Mouse (Mus musculus) limb, embryonic 11.5 days (tissue): ENCODE measurements around the gene Ninj2. TPM values are rescaled to one million over a fixed set of nuclear protein-coding genes. Genes with fewer than 3 reads are reported as not detected.

ENCODE experiments used
- ATAC-seq: fragments of 200-750 bp; cut with Nextera tagmentation; 2 replicates; pipeline ENCODE4 v1.8.0; 2017; ENCODE audit warnings: low read depth; ENCODE audit not compliant: insufficient number of reproducible peaks, low FRiP score, low TSS enrichment
- DNase-seq: peaks from one replicate; pipeline ENCODE4 v3.0.0-alpha.2; 2015; ENCODE audit warnings: low spot score
- H3K27ac ChIP-seq: fragments of 300-500 bp; sonication (generic); replicated peaks from 2 replicates; pipeline ENCODE4 v1.5.1; 2014; ENCODE audit warnings: low read depth, mild to moderate bottlenecking, low read length
- H3K27me3 ChIP-seq: fragments of 300-500 bp; sonication (generic); 2 replicates; pipeline ENCODE4 v1.6.1; 2014; ENCODE audit warnings: mild to moderate bottlenecking, low read length, mixed read lengths; ENCODE audit not compliant: control insufficient read depth, insufficient read depth
- H3K36me3 ChIP-seq: fragments of 300-500 bp; sonication (generic); 2 replicates; pipeline ENCODE4 v1.6.1; 2014; ENCODE audit warnings: mild to moderate bottlenecking, low read length, moderate library complexity, mixed read lengths; ENCODE audit not compliant: control insufficient read depth, insufficient read depth
- H3K4me1 ChIP-seq: fragments of 300-500 bp; sonication (generic); 2 replicates; pipeline ENCODE4 v1.6.1; 2014; ENCODE audit warnings: low read length, mixed read lengths; ENCODE audit not compliant: control insufficient read depth, insufficient read depth
- H3K4me2 ChIP-seq: fragments of 300-500 bp; sonication (generic); 2 replicates; pipeline ENCODE4 v1.6.1; 2014; ENCODE audit warnings: low read depth, mild to moderate bottlenecking, moderate library complexity; ENCODE audit not compliant: severe bottlenecking
- H3K4me3 ChIP-seq: fragments of 300-500 bp; sonication (generic); 2 replicates; pipeline ENCODE4 v1.5.1; 2014; ENCODE audit warnings: low read depth, low read length
- H3K9ac ChIP-seq: fragments of 300-500 bp; sonication (generic); 2 replicates; pipeline ENCODE4 v1.6.1; 2014; ENCODE audit warnings: mild to moderate bottlenecking, low read length
- H3K9me3 ChIP-seq: fragments of 300-500 bp; sonication (generic); 2 replicates; pipeline ENCODE4 v1.6.1; 2016; ENCODE audit warnings: low read length; ENCODE audit not compliant: control insufficient read depth
- WGBS: fragments of 180-500 bp; shearing (Covaris S2); extraction: QIAGEN DNeasy Blood & Tissue Kit; methylation state at CpG from one replicate; pipeline ENCODE4 v1.1.7; 2014; 5-methylcytosine and 5-hydroxymethylcytosine counted together
- polyA plus RNA-seq: library from polyadenylated mRNA; unstranded; fragments of >200 nt; fragmentation: Nextera tagmentation; extraction: Ambion mirVana; gene quantifications from 2 replicates; pipeline ENCODE4 v1.2.1, GENCODE M21; 2014

Gene Ninj2
- polyA plus RNA-seq, 1 experiment from 2014 or later: not detected

DNA sequence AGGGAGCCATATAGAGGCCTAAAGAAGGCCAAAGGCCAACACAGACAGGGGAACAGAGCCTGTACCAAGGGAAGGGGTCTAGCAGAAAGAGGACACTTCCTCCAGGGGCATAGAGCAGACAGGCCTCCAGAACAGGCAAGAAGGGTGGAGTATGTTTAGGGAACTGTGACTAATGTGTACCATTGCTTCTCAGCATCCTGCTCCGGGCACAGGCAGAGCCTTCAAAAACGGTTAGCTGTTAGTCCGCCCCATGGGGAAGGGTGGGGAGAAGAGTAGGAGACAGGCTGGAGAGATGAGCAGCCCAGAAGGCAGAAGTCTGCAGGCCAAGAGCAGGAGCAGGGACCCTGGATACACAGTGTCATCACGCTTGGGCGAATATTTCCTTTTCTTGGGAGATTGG is 96.1 kb downstream of the Ninj2 start:
- H3K4me3 ChIP-seq: no peak overlapping the region
- 86% methylated on average over 5 of the region's 5 CpGs for WGBS
- peaks cover 7% of the 10 kb centered on the region; the same call in 1 of the 2 replicates for H3K4me1 ChIP-seq
- DNase-seq: no peak
- no peaks in the 10 kb centered on the region for H3K9me3 ChIP-seq
- H3K36me3 ChIP-seq: no peaks in the 10 kb centered on the region
- no peak for ATAC-seq
- H3K9ac ChIP-seq: no peak overlapping the region
- H3K27me3 ChIP-seq: no peaks in the 10 kb centered on the region
- H3K27ac ChIP-seq: no peak overlapping the region
- no peak overlapping the region for H3K4me2 ChIP-seq

DNA sequence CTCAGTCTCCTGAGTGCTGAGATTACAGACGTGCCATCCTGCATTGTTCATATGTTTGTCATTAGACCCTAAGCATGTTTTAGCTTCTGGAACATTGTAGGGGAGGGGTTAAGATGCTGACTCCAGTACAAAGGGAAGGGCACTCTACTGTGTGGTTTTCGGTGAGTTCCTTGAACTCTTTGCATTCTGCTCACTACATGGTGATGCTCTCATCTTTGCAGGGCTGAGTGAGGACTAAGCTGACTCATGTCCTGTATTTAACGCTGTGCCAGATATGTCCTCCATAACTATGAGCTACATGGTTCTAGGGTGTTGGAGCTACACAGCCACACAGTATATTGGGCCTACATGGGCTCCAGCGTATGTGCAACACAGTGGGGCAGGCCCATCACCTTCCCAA is 97.2 kb downstream of the Ninj2 start:
- Histone ChIP-seq H3K9me3 (no peaks in the 10 kb centered on the region), H3K36me3 (no peaks in the 10 kb centered on the region), H3K27me3 (no peaks in the 10 kb centered on the region), H3K9ac (no peak overlapping the region), H3K4me1 (peaks cover 7% of the 10 kb centered on the region; the same call in 1 of the 2 replicates), H3K4me3 (no peak overlapping the region), H3K27ac (no peak overlapping the region), H3K4me2 (no peak overlapping the region)
- DNase-seq (no peak), ATAC-seq (no peak)
- 88% methylated on average over 4 of the region's 4 CpGs for WGBS

DNA sequence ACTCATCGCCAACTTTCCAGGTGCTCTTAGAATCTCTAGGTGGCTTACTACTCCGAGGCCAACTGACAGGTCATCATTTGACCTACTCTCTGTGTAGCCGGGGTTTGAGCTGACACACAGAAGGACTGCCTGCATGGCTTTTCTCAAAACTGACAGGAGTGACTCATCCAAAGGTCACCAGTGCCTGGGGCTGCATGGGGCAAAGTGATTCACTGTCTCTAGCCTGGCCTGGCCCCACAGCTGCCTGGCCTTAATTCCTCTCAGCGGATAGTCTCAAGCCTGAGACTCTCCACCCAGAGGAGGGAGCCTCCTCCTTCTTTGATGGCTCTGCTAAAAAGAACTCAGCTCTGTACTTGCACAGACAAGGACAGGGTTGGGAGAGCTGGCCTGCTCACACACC is 97.8 kb downstream of the Ninj2 start:
- peaks cover 7% of the 10 kb centered on the region; the same call in 1 of the 2 replicates for H3K4me1 ChIP-seq
- H3K9me3 ChIP-seq: no peaks in the 10 kb centered on the region
- no peak for ATAC-seq
- 39% methylated on average over 4 of the region's 4 CpGs for WGBS
- no peaks in the 10 kb centered on the region for H3K36me3 ChIP-seq
- no peak for DNase-seq
- H3K27ac ChIP-seq: no peak overlapping the region
- no peak overlapping the region for H3K9ac ChIP-seq
- H3K4me2 ChIP-seq: no peak overlapping the region
- no peaks in the 10 kb centered on the region for H3K27me3 ChIP-seq
- H3K4me3 ChIP-seq: no peak overlapping the region

DNA sequence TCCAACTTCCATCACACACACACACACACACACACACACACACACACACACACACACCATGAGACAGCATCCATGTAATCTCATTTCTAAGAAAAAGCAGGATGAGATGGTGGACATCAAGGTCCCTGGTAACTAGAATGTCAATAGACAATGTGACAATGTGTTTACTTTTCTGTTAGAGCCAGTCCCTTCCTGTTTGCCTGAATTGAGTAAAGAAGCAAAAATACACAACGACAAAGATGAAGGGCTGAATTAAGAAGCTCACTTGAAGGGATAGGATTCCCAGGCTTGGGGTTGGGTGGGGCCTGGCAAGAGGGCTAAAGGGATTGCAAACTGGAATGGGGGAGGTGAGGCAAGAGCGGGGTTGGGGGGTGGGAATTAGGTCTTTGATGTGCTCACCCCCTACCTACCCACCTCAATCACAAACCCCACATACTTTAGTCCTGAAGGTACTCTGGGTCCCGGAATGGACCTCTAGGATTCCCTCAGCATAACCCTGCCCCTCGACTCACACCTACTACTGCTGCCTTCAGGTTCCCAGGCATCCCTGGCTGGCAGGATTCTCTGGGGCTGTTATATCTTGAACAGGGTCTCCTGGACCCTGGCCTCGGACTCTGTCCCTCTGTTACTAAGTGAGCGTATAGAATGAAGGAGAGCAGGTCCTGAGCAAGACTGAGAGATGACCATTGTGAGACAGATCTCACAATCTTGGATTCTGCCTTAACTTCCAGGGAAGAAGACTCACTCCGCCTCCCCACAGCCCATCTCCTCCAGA is 98.4 kb downstream of the Ninj2 start:
- Histone ChIP-seq H3K4me3 (no peak overlapping the region), H3K4me2 (no peak overlapping the region), H3K27me3 (no peaks in the 10 kb centered on the region), H3K27ac (no peak overlapping the region), H3K36me3 (no peaks in the 10 kb centered on the region), H3K9ac (no peak overlapping the region), H3K4me1 (peaks cover 7% of the 10 kb centered on the region; the same call in 1 of the 2 replicates), H3K9me3 (no peaks in the 10 kb centered on the region)
- WGBS: 48% methylated on average over 7 of the region's 7 CpGs
- DNase-seq (no peak), ATAC-seq (no peak)

DNA sequence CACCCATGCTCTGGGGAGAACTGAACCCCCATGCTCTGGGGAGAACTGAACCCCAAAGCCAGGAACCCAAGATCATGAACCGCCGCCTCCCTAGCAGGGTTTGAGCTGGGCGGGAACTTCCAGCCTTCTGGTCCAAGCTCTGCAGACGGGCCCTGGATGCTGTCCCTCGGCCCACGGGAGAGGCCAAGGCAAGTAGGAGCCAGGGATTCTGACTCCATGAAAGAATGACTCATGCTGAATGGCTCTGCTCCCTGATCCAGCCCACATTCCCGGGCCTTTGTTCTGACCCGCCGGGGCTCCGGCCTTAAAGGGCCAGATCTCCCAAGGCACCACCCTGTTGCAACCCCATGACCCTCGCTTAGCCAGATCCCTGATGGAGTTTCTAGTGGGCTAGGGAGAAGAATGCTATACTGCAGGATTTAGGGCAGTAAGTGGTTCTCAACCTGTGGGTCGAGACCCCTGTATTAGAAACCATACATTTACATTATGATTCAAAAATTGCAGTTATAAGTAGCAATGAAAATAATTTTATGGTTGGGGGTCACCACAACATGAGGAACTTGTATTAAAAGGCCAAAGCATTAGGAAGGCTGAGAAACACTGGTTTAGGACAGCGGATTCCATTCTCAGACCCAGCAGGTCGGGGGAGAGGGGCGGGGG is 99.2 kb downstream of the Ninj2 start:
- H3K36me3 ChIP-seq: no peaks in the 10 kb centered on the region
- no peaks in the 10 kb centered on the region for H3K9me3 ChIP-seq
- H3K4me3 ChIP-seq: no peak overlapping the region
- ATAC-seq (no peak), DNase-seq (peak; percentile 46)
- 20% methylated on average over 15 of the region's 15 CpGs for WGBS
- H3K4me1 ChIP-seq: peaks cover 7% of the 10 kb centered on the region; the same call in 1 of the 2 replicates
- H3K27me3 ChIP-seq: no peaks in the 10 kb centered on the region
- no peak overlapping the region for H3K9ac ChIP-seq
- no peak overlapping the region for H3K4me2 ChIP-seq
- no peak overlapping the region for H3K27ac ChIP-seq

DNA sequence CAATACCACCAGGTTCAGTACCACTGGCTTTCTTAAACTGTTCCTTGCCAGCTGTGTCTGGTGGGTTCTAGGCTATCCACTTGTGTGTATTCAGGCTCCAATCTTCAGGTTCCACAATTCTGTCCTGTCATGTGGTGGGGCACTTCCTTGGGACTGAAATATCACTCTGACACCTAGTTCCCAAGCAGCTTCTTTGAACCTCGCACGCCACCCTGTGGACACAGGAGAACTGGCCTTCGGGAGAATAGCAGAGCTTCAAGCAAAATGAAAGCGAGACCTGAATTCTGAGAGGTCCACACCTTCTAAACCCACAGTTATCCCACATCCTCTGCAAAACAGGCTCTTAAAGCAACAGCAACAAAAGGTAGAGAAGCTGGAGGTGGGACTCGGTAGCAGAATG is 100.0 kb downstream of the Ninj2 start:
- Histone ChIP-seq H3K4me1 (peaks cover 5% of the 10 kb centered on the region; the same call in 1 of the 2 replicates), H3K9me3 (no peaks in the 10 kb centered on the region), H3K9ac (no peak overlapping the region), H3K27ac (no peak overlapping the region), H3K4me3 (no peak overlapping the region), H3K27me3 (no peaks in the 10 kb centered on the region), H3K36me3 (no peaks in the 10 kb centered on the region), H3K4me2 (no peak overlapping the region)
- ATAC-seq (no peak), DNase-seq (peak; percentile 80)
- WGBS: 23% methylated on average over 5 of the region's 5 CpGs

DNA sequence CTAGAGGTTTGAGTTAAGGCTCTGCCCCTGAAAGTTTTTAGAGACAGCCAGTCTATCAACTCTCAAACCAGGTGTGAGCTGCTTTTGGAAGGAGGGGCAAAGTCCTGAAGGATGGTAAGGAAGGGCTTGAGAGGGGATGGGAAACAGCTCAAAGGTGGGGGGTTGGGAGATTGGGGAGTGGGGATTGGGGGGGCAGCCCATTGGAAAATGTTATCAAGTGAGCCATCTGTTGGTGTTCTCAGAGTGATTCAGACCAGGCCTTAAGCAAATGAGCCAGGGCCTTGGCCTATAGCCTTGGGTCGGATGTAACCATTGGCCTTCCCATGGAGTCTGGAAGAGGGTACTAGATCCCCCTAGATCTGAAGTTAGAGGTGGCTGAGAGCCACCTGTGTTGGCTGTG is 100.6 kb downstream of the Ninj2 start:
- H3K9me3 ChIP-seq: no peaks in the 10 kb centered on the region
- H3K27ac ChIP-seq: no peak overlapping the region
- H3K36me3 ChIP-seq: no peaks in the 10 kb centered on the region
- WGBS: 71% methylated on average over 1 of the region's 1 CpGs
- ATAC-seq (no peak), DNase-seq (no peak)
- no peak overlapping the region for H3K4me2 ChIP-seq
- no peaks in the 10 kb centered on the region; the same call in 1 of the 2 replicates for H3K4me1 ChIP-seq
- no peak overlapping the region for H3K4me3 ChIP-seq
- no peaks in the 10 kb centered on the region for H3K27me3 ChIP-seq
- H3K9ac ChIP-seq: no peak overlapping the region

DNA sequence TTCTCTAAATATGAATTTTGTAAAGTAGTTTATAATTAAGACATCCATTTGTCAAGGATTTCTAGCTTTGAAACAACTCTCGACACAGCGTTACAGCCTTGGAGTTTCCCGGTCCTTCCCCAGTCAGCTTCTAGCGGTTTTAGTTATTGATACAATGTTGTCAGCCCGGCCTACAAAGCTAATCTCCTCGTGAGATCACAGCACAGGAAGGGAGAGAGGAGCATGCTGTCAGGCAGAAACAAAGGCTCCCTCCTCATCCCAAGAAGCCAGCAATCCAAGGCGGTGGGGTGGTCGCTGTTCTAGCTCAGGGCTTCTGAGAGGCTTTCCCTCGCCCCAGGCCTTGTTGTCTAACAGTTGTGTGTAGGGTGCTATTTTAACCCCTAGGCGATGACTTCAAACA is 101.2 kb downstream of the Ninj2 start:
- Histone ChIP-seq H3K27ac (no peak overlapping the region), H3K4me3 (no peak overlapping the region), H3K4me1 (no peaks in the 10 kb centered on the region), H3K9me3 (no peaks in the 10 kb centered on the region), H3K4me2 (no peak overlapping the region), H3K9ac (no peak overlapping the region), H3K27me3 (no peaks in the 10 kb centered on the region), H3K36me3 (no peaks in the 10 kb centered on the region)
- WGBS: 42% methylated on average over 10 of the region's 10 CpGs
- ATAC-seq: no peak
- DNase-seq: no peak
